Mouse (Mus musculus) lung, embryonic 14.5 days (tissue): ENCODE measurements around the gene Qdpr. TPM values are rescaled to one million over a fixed set of nuclear protein-coding genes. Genes with fewer than 3 reads are reported as not detected.
A peak's percentile ranks its signal among the peaks of the same experiment; 100 is the strongest.

ENCODE experiments used
- ATAC-seq: fragments of 200-750 bp; cut with Nextera tagmentation; 2 replicates; pipeline ENCODE4 v1.8.0; 2017; ENCODE audit warnings: mild to moderate bottlenecking, moderate TSS enrichment, moderate library complexity; ENCODE audit not compliant: insufficient read depth
- DNase-seq: peaks from one replicate; pipeline ENCODE4 v3.0.0-alpha.2; 2015
- H3K27ac ChIP-seq: fragments of 300-500 bp; sonication (generic); 2 replicates; pipeline ENCODE4 v1.5.1; 2014; ENCODE audit warnings: low read depth, mild to moderate bottlenecking, moderate library complexity
- H3K27me3 ChIP-seq: fragments of 300-500 bp; sonication (generic); 2 replicates; pipeline ENCODE4 v1.6.1; 2014; ENCODE audit warnings: low read length, control low read depth; ENCODE audit not compliant: insufficient read depth
- H3K36me3 ChIP-seq: fragments of 300-500 bp; sonication (generic); 2 replicates; pipeline ENCODE4 v1.6.1; 2014; ENCODE audit warnings: control low read depth; ENCODE audit not compliant: insufficient read depth
- H3K4me1 ChIP-seq: fragments of 300-500 bp; sonication (generic); 2 replicates; pipeline ENCODE4 v1.6.1; 2014; ENCODE audit warnings: antibody characterized with exemption, control low read depth; ENCODE audit not compliant: insufficient read depth
- H3K4me2 ChIP-seq: fragments of 300-500 bp; sonication (generic); 2 replicates; pipeline ENCODE4 v1.6.1; 2014; ENCODE audit warnings: mild to moderate bottlenecking
- H3K4me3 ChIP-seq: fragments of 300-500 bp; sonication (generic); 2 replicates; pipeline ENCODE4 v1.5.1; 2014; ENCODE audit warnings: low read depth, low read length
- H3K9ac ChIP-seq: fragments of 300-500 bp; sonication (generic); 2 replicates; pipeline ENCODE4 v1.6.1; 2014
- H3K9me3 ChIP-seq: fragments of 300-500 bp; sonication (generic); 2 replicates; pipeline ENCODE4 v1.6.1; 2016; ENCODE audit warnings: low read depth, low read length, control low read depth
- CTCF ChIP-seq: IDR thresholded peaks from 2 replicates; pipeline ENCODE4 v1.5.1; 2016; ENCODE audit warnings: antibody characterized with exemption, low read depth
- WGBS: fragments of 180-500 bp; shearing (Covaris S2); extraction: QIAGEN DNeasy Blood & Tissue Kit; methylation state at CpG from one replicate; pipeline ENCODE4 v1.1.7; 2014; 5-methylcytosine and 5-hydroxymethylcytosine counted together
- polyA plus RNA-seq: library from polyadenylated mRNA; unstranded; fragments of >200 nt; fragmentation: Nextera tagmentation; extraction: Ambion mirVana; gene quantifications from 2 replicates; pipeline ENCODE4 v1.2.1, GENCODE M21; 2014

Gene Qdpr
- polyA plus RNA-seq, 1 experiment from 2014 or later = 122 TPM

DNA sequence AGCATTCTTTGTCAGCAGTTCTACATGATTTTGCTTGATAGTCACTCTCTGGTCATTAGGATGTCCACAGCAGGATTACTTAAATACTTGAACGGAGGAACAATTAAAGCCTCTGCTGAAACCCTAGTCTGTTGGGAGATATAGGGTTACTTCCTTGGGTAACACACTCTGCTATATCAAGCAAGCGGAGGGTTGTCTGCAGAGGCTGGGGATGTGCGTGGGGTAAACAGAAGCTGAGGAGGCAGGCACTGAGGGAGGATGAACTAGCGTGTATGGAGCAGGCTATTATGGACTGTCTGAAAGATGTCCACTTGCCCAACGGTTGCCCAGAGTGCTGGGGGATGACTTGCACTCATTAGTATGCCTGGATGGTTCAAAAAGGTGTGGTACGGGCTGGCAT lies 3.4 kb upstream of the Qdpr start, which contains the start of gene Clrn2:
TSS of gene Clrn2 (plus strand) at position 301 of the 400 bp plus-strand sequence.
- Histone ChIP-seq H3K4me3 (no peak within 1 kb of the TSS), H3K9me3 (no peaks in the 10 kb centered on the region), H3K36me3 (no peaks in the 10 kb centered on the region), H3K9ac (no peak within 1 kb of the TSS), H3K27ac (no peak within 1 kb of the TSS), H3K27me3 (no peaks in the 10 kb centered on the region), H3K4me2 (no peak within 1 kb of the TSS), H3K4me1 (peaks cover 5% of the 10 kb centered on the region; the same call in 1 of the 2 replicates)
- WGBS = 64% methylated on average over 6 of the region's 6 CpGs
- no peak for TF ChIP-seq CTCF
- DNase-seq (no peak), ATAC-seq (no peak)

GRCm38 (mm10) chr5:45449206-45449605 lies 830 bp downstream of the Qdpr start:
- no peak for TF ChIP-seq CTCF
- H3K9ac ChIP-seq = peak overlapping the region; percentile 69
- no peaks in the 10 kb centered on the region for H3K9me3 ChIP-seq
- DNase-seq = peak; percentile 26
- ATAC-seq = no peak
- peaks cover 3% of the 10 kb centered on the region; the same call in 1 of the 2 replicates for H3K36me3 ChIP-seq
- under 1% methylated on average over 8 of the region's 8 CpGs for WGBS
- H3K27ac ChIP-seq = no peak overlapping the region
- peak overlapping the region; percentile 93 for H3K4me2 ChIP-seq
- peaks cover 5% of the 10 kb centered on the region; the same call in 1 of the 2 replicates for H3K4me1 ChIP-seq
- H3K4me3 ChIP-seq = peak overlapping the region; percentile 65
- H3K27me3 ChIP-seq = no peaks in the 10 kb centered on the region

DNA sequence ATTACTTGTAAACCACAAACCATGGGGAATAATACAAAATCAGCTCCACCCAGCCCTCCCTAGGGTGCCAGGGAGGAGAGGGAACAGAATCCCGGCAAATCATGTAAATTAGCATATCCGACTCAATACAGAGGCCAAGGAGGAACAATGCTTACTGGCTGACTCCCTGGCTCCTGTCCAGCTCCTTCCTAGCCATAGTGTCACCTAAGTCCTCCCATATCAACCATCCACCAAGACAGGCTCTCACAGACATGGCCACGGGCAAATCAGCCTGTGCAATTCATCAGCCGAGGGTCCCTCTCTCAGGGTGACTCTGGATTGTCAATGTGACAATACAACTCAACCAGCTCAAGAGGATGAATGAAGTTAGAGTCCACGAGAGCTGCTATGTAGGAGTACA lies 1.4 kb downstream of the Qdpr start:
- peaks cover 5% of the 10 kb centered on the region; the same call in 1 of the 2 replicates for H3K4me1 ChIP-seq
- ATAC-seq = no peak
- H3K4me2 ChIP-seq = peak overlapping the region; percentile 93
- no peak for TF ChIP-seq CTCF
- H3K4me3 ChIP-seq = peak overlapping the region; percentile 65; the same call in 1 of the 2 replicates
- H3K36me3 ChIP-seq = peaks cover 6% of the 10 kb centered on the region; the same call in 1 of the 2 replicates
- peak; percentile 11 for DNase-seq
- no peak overlapping the region for H3K27ac ChIP-seq
- WGBS = 46% methylated on average over 5 of the region's 5 CpGs
- no peaks in the 10 kb centered on the region for H3K27me3 ChIP-seq
- H3K9ac ChIP-seq = peak overlapping the region; percentile 69
- H3K9me3 ChIP-seq = no peaks in the 10 kb centered on the region

DNA sequence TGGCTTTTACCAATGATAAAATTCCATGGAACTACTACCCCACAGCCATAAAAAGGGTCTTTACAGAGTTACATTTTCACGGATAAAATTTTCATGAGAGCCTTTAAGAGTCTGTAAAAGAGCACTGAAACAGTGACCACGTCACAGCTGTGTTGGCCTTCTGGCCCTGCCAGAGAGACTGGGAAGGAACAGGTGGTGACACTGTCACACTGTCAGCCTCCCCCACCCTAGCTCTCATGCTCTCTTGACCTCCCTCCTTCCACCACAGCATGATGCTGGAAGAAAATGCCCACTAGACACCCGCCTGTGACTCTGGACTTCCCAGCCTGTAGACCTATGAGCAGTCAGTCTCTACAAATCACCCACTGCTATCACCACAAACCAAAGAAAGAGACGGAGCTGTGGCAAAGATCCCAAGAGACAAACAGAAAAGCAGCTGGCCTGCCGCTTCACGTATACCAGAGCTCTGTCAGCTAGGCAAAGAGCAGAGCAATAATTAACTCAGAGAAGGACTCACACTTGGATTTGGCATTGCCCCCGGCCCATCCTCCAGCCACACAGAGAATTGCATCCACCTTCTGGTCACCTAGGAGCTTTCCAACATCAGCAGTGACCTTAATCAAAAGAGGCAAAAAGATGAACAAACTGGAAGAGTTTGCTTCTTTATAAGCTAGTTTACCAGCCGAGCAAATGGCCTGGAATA lies 5.8 kb downstream of the Qdpr start:
- WGBS = 86% methylated on average over 8 of the region's 8 CpGs
- H3K4me1 ChIP-seq = peaks cover 5% of the 10 kb centered on the region; the same call in 1 of the 2 replicates
- no peak for DNase-seq
- no peaks in the 10 kb centered on the region for H3K9me3 ChIP-seq
- H3K27ac ChIP-seq = no peak overlapping the region
- no peak for TF ChIP-seq CTCF
- H3K4me2 ChIP-seq = no peak overlapping the region
- H3K4me3 ChIP-seq = no peak overlapping the region
- peaks cover 13% of the 10 kb centered on the region; the same call in 1 of the 2 replicates for H3K36me3 ChIP-seq
- no peaks in the 10 kb centered on the region for H3K27me3 ChIP-seq
- ATAC-seq = no peak
- H3K9ac ChIP-seq = no peak overlapping the region

DNA sequence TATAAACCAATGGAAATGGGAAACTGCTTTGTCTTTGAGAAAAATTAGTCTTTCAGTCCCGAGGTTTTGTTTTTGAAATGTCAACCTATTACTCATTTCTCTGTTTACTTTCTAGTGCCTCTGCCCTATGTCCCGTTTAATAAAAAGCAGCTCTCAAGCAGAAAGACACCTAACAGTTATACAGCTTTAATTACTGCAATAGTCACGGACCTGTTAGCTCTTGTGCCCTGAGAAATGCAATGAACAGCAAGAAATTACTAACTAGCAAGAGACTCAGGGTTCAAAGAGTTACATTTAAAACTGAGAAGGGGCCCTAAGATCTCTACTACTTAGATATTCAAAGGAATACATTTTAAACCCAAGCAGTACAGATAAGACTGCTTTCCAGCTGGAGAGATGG lies 8.3 kb downstream of the Qdpr start:
- ATAC-seq (no peak), DNase-seq (no peak)
- no peaks in the 10 kb centered on the region for H3K9me3 ChIP-seq
- no peak overlapping the region for H3K27ac ChIP-seq
- no peak overlapping the region for H3K4me3 ChIP-seq
- WGBS = 59% methylated on average over 3 of the region's 3 CpGs
- no peak overlapping the region for H3K4me2 ChIP-seq
- H3K36me3 ChIP-seq = peaks cover 34% of the 10 kb centered on the region; the same call in 1 of the 2 replicates
- H3K4me1 ChIP-seq = no peaks in the 10 kb centered on the region
- TF ChIP-seq CTCF = no peak
- H3K27me3 ChIP-seq = no peaks in the 10 kb centered on the region
- no peak overlapping the region for H3K9ac ChIP-seq

DNA sequence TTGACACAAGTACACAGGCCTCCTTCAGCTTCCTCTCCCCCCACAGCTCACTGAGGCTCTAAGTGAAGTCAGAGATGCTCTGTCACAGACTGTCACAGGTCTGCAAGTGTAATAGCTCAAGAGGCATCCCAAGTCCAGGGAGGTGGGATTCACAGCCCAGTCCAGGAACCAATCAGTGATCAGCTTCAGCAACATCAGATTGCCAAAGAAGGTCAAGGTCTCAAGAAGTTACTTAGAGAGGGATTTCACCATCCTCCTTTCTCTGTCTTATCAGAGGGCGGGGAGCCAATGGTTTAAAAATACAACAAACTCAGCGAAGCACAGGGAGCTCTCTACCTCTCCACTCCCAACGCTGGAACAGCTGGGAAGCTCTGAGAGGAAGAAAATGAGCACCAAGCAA lies 8.9 kb downstream of the Qdpr start:
- 70% methylated on average over 3 of the region's 3 CpGs for WGBS
- no peak for TF ChIP-seq CTCF
- H3K9ac ChIP-seq = no peak overlapping the region
- H3K4me1 ChIP-seq = no peaks in the 10 kb centered on the region
- H3K4me2 ChIP-seq = no peak overlapping the region
- no peak overlapping the region for H3K4me3 ChIP-seq
- ATAC-seq (no peak), DNase-seq (no peak)
- peaks cover 39% of the 10 kb centered on the region; the same call in 1 of the 2 replicates for H3K36me3 ChIP-seq
- no peak overlapping the region for H3K27ac ChIP-seq
- no peaks in the 10 kb centered on the region for H3K9me3 ChIP-seq
- no peaks in the 10 kb centered on the region for H3K27me3 ChIP-seq

DNA sequence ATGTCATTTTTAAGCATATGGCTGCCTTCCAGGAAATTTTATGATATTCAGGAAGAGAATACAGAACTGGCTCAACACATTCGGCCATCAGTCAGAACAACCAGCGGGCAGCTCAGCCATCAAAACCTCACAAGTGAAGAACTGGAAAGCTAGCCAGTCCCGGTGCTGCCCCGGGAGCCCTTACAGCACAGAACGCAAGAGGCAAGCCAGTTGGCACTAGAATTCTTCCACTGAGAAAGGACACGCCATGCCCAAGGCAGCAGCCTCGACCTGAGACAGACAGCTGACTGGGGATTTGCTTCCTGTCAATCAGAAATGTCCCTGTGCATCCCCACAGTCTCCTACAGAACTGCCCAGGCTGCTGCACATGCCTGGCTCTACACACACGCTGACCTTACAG lies 11.7 kb downstream of the Qdpr start:
- Histone ChIP-seq H3K27ac (no peak overlapping the region), H3K4me3 (no peak overlapping the region), H3K27me3 (no peaks in the 10 kb centered on the region), H3K9ac (no peak overlapping the region), H3K36me3 (peaks cover 46% of the 10 kb centered on the region), H3K4me2 (no peak overlapping the region), H3K9me3 (no peaks in the 10 kb centered on the region), H3K4me1 (no peaks in the 10 kb centered on the region)
- WGBS = 83% methylated on average over 8 of the region's 8 CpGs
- no peak for DNase-seq
- TF ChIP-seq CTCF = no peak
- no peak for ATAC-seq
